Mouse (Mus musculus): Measurements from ENCODE around the gene Ralgapb. TPM values are rescaled to one million over a fixed set of nuclear protein-coding genes. Genes with fewer than 3 reads are reported as not detected.

Gene Ralgapb
- polyA plus RNA-seq (2012; rRNA removed): 34.0 and 36.1 TPM in 2 replicates

DNA sequence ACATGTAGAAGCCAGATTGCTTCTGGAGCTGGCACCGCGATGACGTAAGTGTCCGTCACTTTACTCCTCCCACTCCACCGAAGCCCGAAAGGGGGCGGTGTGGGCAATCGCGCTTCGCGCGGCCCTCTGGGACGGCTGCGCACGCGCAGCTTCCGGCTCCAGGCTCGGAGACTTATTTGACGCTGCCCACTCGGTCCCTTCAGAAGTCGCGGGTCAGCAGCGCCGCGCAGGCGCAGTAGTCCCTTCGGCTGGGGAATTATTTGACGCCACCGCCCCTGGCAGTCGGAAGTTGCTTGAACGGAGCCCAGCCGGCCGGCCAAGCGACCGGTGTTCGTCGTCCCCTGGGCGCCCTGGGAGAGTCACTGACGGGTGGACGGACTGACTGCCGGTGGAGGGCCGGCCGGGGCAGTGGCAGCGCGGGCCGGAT is at the start of gene Ralgapb:
Gene Ralgapb (plus strand): TSS at position 254 of the 427 bp plus-strand sequence.

DNA sequence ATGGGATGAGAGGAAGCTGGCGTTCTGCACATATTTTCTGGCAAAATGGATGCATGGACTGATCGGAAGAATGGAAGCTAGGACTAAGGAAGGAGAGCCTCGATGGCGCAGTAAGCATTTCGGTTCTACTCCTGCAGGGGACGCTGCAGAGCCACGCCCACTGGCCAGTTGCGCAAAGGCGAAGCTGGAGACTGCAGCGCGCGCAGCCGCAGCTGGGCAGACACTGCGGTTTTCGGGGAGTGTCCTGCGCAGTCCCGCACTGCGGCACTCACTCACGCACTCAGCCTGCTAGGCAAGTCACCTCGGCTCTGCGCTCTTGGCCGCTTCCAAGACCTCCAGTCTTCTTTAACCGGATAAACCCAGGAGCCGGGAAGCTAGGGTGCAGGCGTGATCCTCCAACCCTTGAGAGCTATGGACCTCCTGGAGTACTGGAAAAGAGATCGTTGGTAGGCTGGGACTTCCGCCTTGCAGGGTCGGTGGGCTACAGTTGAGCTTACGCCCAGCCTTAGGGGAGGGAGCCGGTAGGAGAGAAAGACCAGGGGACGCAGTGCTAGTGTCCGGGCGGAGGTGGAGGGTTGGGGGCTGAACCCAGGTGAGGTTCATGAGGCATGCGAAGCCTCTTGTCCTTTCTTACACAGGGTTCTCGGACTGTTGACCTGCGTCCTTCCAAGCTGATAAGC is 34.1 kb upstream of the Ralgapb start, which contains the start of gene Snhg11:
Gene Snhg11 (plus strand): TSS at position 196 of the 680 bp plus-strand sequence.

DNA sequence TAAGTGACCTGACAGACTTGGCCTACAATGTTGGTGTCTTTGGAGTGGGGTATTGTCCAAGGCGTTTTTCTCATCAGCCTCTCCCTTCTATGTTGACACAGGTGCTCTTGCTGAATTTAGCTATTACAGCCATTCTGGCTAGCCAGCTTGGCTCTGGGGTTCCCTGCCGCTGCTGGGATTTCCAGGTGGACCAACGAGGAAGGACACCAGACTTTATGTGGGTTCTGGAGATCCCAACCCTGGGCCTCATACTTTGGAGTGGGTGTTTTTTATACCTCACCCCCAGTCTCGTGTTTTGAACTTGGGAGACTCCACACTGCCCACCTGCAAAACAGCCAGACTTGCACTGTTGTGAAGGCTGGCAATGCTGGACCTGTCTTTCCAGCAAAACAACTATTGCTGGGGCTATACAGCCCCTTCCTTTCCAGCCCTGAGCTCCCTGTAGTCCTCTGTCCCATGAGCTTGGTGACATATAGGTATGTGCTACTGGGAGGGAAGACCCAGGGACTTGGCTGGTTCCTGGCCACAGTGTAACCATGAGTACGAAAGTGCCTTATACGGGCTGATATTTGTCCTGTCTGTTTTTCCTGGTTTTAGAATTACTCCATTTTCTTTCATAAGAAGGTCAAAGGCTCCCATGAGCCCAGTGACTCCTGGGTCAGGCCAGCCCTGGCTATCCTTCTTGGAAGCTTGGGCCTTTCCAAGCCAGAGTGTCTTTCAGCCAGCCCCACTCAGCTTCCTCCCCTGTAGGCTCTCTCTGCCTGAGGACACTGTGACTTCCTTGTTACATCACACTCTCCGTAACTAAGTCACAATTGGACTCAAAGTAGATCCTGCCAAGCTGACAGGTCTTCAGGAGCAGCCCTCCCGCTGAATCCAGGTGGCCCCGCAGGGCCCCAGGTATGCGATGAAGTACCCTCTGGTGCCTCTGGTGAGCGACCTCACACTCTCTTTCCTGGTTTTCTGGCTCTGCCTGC is 92.5 kb downstream of the Ralgapb start, which contains the start of gene Adig:
Gene Adig (plus strand): TSS at position 777 of the 977 bp plus-strand sequence.

DNA sequence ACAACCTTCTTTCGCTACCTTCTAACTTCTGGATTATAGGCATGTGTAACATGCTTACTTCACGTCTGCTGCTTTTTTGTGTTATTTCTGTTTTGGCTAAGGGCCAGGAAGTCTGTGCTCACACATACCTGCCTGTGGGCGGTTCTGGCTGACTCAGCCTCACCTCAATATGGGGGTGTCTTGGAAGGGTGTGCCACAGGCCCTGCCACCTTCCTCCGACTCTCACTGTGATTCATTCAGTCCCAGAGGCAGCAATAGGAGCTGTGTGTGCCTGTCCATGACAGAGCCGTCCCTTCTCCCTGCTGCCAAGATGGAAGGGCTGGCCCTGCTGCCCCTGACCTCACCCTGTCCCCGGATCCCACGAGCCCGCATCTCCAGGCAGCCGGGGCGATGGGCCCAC is 102.9 kb downstream of the Ralgapb start, which contains the start of gene Arhgap40:
Gene Arhgap40 (plus strand): TSS at position 269 of the 400 bp plus-strand sequence.

Other genes with a start within 250 kb of the Ralgapb start
- gene D630003M21Rik, start 180.6 kb upstream of the Ralgapb start, polyA plus RNA-seq (2012; rRNA removed): 3.1 and 3.2 TPM in 2 replicates
- gene Bpi, start 151.8 kb upstream of the Ralgapb start, polyA plus RNA-seq (2012; rRNA removed): not detected in 2 replicates
- 2.6 and 4.3 TPM in 2 replicates for gene Lbp, start 103.4 kb upstream of the Ralgapb start, polyA plus RNA-seq (2012; rRNA removed)
- 784 and 928 TPM in 2 replicates for gene Snhg11, start 34.2 kb upstream of the Ralgapb start, polyA plus RNA-seq (2012; rRNA removed)
- not detected in 2 replicates for gene Adig, start 92.8 kb downstream of the Ralgapb start, polyA plus RNA-seq (2012; rRNA removed)
- 1.6 and 2.4 TPM in 2 replicates for gene Arhgap40, start 102.9 kb downstream of the Ralgapb start, polyA plus RNA-seq (2012; rRNA removed)
- gene Slc32a1, start 200.9 kb downstream of the Ralgapb start, polyA plus RNA-seq (2012; rRNA removed): 76.2 and 93.5 TPM in 2 replicates
- gene Actr5, start 215.0 kb downstream of the Ralgapb start, polyA plus RNA-seq (2012; rRNA removed): 10.2 and 11.5 TPM in 2 replicates

Measured in central nervous system, embryonic 18 days (tissue).